Mouse (Mus musculus) stomach, postnatal 0 days (tissue): Measurements from ENCODE around the gene BC035947.

Experiments used
- CTCF ChIP-seq: IDR thresholded peaks from 2 replicates; pipeline ENCODE4 v1.5.1; 2016; ENCODE audit warnings: antibody characterized with exemption, low read depth, mild to moderate bottlenecking, moderate library complexity
- EP300 ChIP-seq: optimal IDR thresholded peaks from 2 replicates; pipeline ENCODE3; 2016; ENCODE audit warnings: antibody characterized with exemption

- TF ChIP-seq CTCF = no peak
- TF ChIP-seq EP300 = no peak
These were observed 58.1 kb downstream of the BC035947 start for GRCm38 (mm10) chr1:78453886-78454285.
